In genomic region chr14:117344505-117344904, GRCm38 (mm10) we compare ENCODE assay signal across 26 mouse cellular contexts.
DNase-seq lines count a peak whose midpoint lies in the region; ATAC-seq and TF ChIP-seq lines count a peak whose summit lies in the region.
"Had no signal": no experiment of that assay in that cellular context is flagged by ENCODE, and none has a peak within 500 bp of the region (broad histone marks: within the 10 kb centered on the region; RNA-seq: fewer than 3 reads in every experiment).

No protein-coding gene starts in this region.

- no peak for ATAC-seq in hindbrain, postnatal 0 days
- no peak for ATAC-seq in hindbrain, embryonic 11.5 days (ENCODE audit: low FRiP score)
- no peak for ATAC-seq in midbrain, embryonic 11.5 days (ENCODE audit: low FRiP score)
- ATAC-seq in neural tube, embryonic 13.5 days (ENCODE audit: low read depth) = no peak
- ATAC-seq: forebrain, embryonic 14.5 days; forebrain, postnatal 0 days; Patski had no signal

- no peaks in the 10 kb centered on the region for H3K4me1 ChIP-seq in hindbrain, postnatal 0 days (ENCODE audit: insufficient read depth, low read length)
- H3K4me1 ChIP-seq in hindbrain, embryonic 11.5 days (replicated peaks; ENCODE audit: control insufficient read depth, insufficient read depth, low read length) = no peaks in the 10 kb centered on the region
- no peaks in the 10 kb centered on the region for H3K4me1 ChIP-seq in midbrain, embryonic 11.5 days (ENCODE audit: control insufficient read depth, insufficient read depth, low read length)
- H3K4me1 ChIP-seq in midbrain, embryonic 10.5 days = peaks cover 11% of the 10 kb centered on the region
- 0 out of 2 replicates have a peak, but pooled peaks cover 8% of the 10 kb centered on the region for H3K4me1 ChIP-seq in neural tube, embryonic 13.5 days (replicated peaks)
- H3K4me1 ChIP-seq: hindbrain, embryonic 15.5 days had no signal

- H3K4me3 ChIP-seq in hindbrain, postnatal 0 days (ENCODE audit: low read length) = no peak overlapping the region
- no peak overlapping the region for H3K4me3 ChIP-seq in hindbrain, embryonic 11.5 days (ENCODE audit: low read depth, low read length)
- H3K4me3 ChIP-seq in midbrain, embryonic 11.5 days (ENCODE audit: low read depth, low read length) = no peak overlapping the region
- no peak overlapping the region for H3K4me3 ChIP-seq in midbrain, embryonic 10.5 days
- H3K4me3 ChIP-seq in neural tube, embryonic 13.5 days = no peak overlapping the region
- H3K4me3 ChIP-seq: embryonic facial prominence, embryonic 12.5 days; embryonic facial prominence, embryonic 15.5 days; gastrocnemius, adult 2 months; hindbrain, embryonic 15.5 days had no signal

- no peak for TF ChIP-seq CTCF in hindbrain, postnatal 0 days (IDR thresholded peaks at IDR 0.05; ENCODE audit: low read depth)

- DNase-seq in hindbrain, postnatal 0 days (ENCODE audit: low spot score) = peak; percentile 27
- no peak for DNase-seq in hindbrain, embryonic 11.5 days (ENCODE audit: low spot score)
- DNase-seq in midbrain, embryonic 11.5 days (ENCODE audit: low spot score, missing footprints) = peak; percentile 69
- no peak for DNase-seq in midbrain, embryonic 10.5 days (ENCODE audit: low spot score)
- DNase-seq in neural tube, embryonic 10.5 days (ENCODE audit: extremely low spot score, low spot score) = no peak
- DNase-seq in natural killer cell, adult 2 months (ENCODE audit: low spot score in 2 of 2) = no peak
- DNase-seq: adrenal gland, postnatal 10 days; adrenal gland, postnatal 36 days; B cell, adult 2 months; cerebellum, adult 11 months; cerebellum, adult 2 months; cerebellum, adult 9-11 months; cerebellum, postnatal 25 days; forebrain, postnatal 0 days; gastrocnemius, adult 2 months; gastrocnemius, postnatal 14 days; heart, adult 11 months had no signal

- H3K27ac ChIP-seq in hindbrain, postnatal 0 days = no peak overlapping the region
- no peak overlapping the region for H3K27ac ChIP-seq in hindbrain, embryonic 11.5 days (ENCODE audit: low read depth, low read length)
- no peak overlapping the region for H3K27ac ChIP-seq in midbrain, embryonic 11.5 days (ENCODE audit: low read depth, low read length)
- H3K27ac ChIP-seq in midbrain, embryonic 10.5 days (replicated peaks) = no peak overlapping the region
- H3K27ac ChIP-seq in neural tube, embryonic 13.5 days (replicated peaks) = peak overlapping the region; percentile 49; the same call in 1 of the 2 replicates
- H3K27ac ChIP-seq: embryonic facial prominence, embryonic 12.5 days; embryonic facial prominence, embryonic 15.5 days; gastrocnemius, adult 2 months; hindbrain, embryonic 15.5 days had no signal

- no peak overlapping the region for H3K9ac ChIP-seq in hindbrain, postnatal 0 days (replicated peaks; ENCODE audit: low read length)
- H3K9ac ChIP-seq in hindbrain, embryonic 11.5 days (ENCODE audit: low read depth, low read length) = no peak overlapping the region
- no peak overlapping the region for H3K9ac ChIP-seq in midbrain, embryonic 11.5 days (ENCODE audit: low read length)
- no peak overlapping the region for H3K9ac ChIP-seq in neural tube, embryonic 13.5 days
- H3K9ac ChIP-seq: embryonic facial prominence, embryonic 12.5 days; embryonic facial prominence, embryonic 15.5 days; forebrain, postnatal 0 days; hindbrain, embryonic 15.5 days had no signal

- 64% methylated on average over 6 of the region's 6 CpGs for WGBS in hindbrain, postnatal 0 days
- WGBS in hindbrain, embryonic 11.5 days = 80% methylated on average over 6 of the region's 6 CpGs
- 84% methylated on average over 6 of the region's 6 CpGs for WGBS in midbrain, embryonic 11.5 days
- WGBS in midbrain, embryonic 10.5 days = 85% methylated on average over 6 of the region's 6 CpGs
- WGBS in neural tube, embryonic 13.5 days = 48% methylated on average over 6 of the region's 6 CpGs

- H3K9me3 ChIP-seq in hindbrain, postnatal 0 days (ENCODE audit: low read length) = no peaks in the 10 kb centered on the region
- H3K9me3 ChIP-seq in hindbrain, embryonic 11.5 days (ENCODE audit: control insufficient read depth, low read length) = no peaks in the 10 kb centered on the region
- no peaks in the 10 kb centered on the region for H3K9me3 ChIP-seq in midbrain, embryonic 11.5 days (ENCODE audit: control insufficient read depth, low read length)
- no peaks in the 10 kb centered on the region for H3K9me3 ChIP-seq in midbrain, embryonic 10.5 days (replicated peaks)
- H3K9me3 ChIP-seq in neural tube, embryonic 13.5 days = no peaks in the 10 kb centered on the region
- H3K9me3 ChIP-seq: embryonic facial prominence, embryonic 12.5 days; embryonic facial prominence, embryonic 15.5 days; hindbrain, embryonic 15.5 days had no signal

- no peaks in the 10 kb centered on the region for H3K36me3 ChIP-seq in hindbrain, postnatal 0 days (ENCODE audit: insufficient read depth, low read length)
- H3K36me3 ChIP-seq in hindbrain, embryonic 11.5 days (ENCODE audit: control insufficient read depth, insufficient read depth, low read length) = no peaks in the 10 kb centered on the region
- H3K36me3 ChIP-seq in midbrain, embryonic 11.5 days (ENCODE audit: control insufficient read depth, insufficient read depth, low read length) = no peaks in the 10 kb centered on the region
- no peaks in the 10 kb centered on the region for H3K36me3 ChIP-seq in midbrain, embryonic 10.5 days
- no peaks in the 10 kb centered on the region for H3K36me3 ChIP-seq in neural tube, embryonic 13.5 days
- H3K36me3 ChIP-seq: embryonic facial prominence, embryonic 12.5 days; embryonic facial prominence, embryonic 15.5 days; G1E; hindbrain, embryonic 15.5 days had no signal

- H3K27me3 ChIP-seq in hindbrain, postnatal 0 days (ENCODE audit: insufficient read depth, low read length) = no peaks in the 10 kb centered on the region
- no peaks in the 10 kb centered on the region for H3K27me3 ChIP-seq in hindbrain, embryonic 11.5 days (ENCODE audit: control insufficient read depth, insufficient read depth, low read length)
- H3K27me3 ChIP-seq in midbrain, embryonic 11.5 days (ENCODE audit: control insufficient read depth, insufficient read depth, low read length) = no peaks in the 10 kb centered on the region
- no peaks in the 10 kb centered on the region for H3K27me3 ChIP-seq in midbrain, embryonic 10.5 days (ENCODE audit: low read depth, poor library complexity, severe bottlenecking)
- no peaks in the 10 kb centered on the region for H3K27me3 ChIP-seq in neural tube, embryonic 13.5 days
- H3K27me3 ChIP-seq: CH12.LX; embryonic facial prominence, embryonic 12.5 days; embryonic facial prominence, embryonic 15.5 days; hindbrain, embryonic 15.5 days; Patski had no signal

- no peak overlapping the region for H3K4me2 ChIP-seq in hindbrain, postnatal 0 days (ENCODE audit: low read depth, low read length)
- no peak overlapping the region for H3K4me2 ChIP-seq in hindbrain, embryonic 11.5 days (replicated peaks; ENCODE audit: low read depth, low read length)
- H3K4me2 ChIP-seq in midbrain, embryonic 11.5 days = no peak overlapping the region
- H3K4me2 ChIP-seq in neural tube, embryonic 13.5 days = no peak overlapping the region
- H3K4me2 ChIP-seq: embryonic facial prominence, embryonic 12.5 days; embryonic facial prominence, embryonic 15.5 days; heart, embryonic 11.5 days; hindbrain, embryonic 15.5 days had no signal

Comparison
In these comparisons a context has a peak if more than half of its experiments do, and no peak if none do; other contexts are left out.
1. DNase-seq: peak in hindbrain, postnatal 0 days (single experiment) and midbrain, embryonic 11.5 days (single experiment); none in hindbrain, embryonic 11.5 days (single experiment), midbrain, embryonic 10.5 days (single experiment), neural tube, embryonic 10.5 days (single experiment) and natural killer cell, adult 2 months (0 of 2).